Mouse (Mus musculus) heart, adult 2 months (tissue): ENCODE measurements around the gene Tamm41.

Experiments used
- CTCF ChIP-seq: fragments of 200-600 bp; IDR thresholded peaks from 2 replicates; pipeline ENCODE4 v1.8.1; 2022; ENCODE audit warnings: antibody characterized with exemption, mild to moderate bottlenecking, moderate library complexity
- EP300 ChIP-seq: fragments of 200-500 bp; IDR thresholded peaks from 2 replicates; pipeline ENCODE4 v1.6.1; 2011; ENCODE audit warnings: low read depth, low read length, control low read depth; ENCODE audit not compliant: insufficient read depth
- POLR2A ChIP-seq: fragments of 200-500 bp; IDR thresholded peaks from 2 replicates; pipeline ENCODE4 v1.6.1; 2011; ENCODE audit warnings: mild to moderate bottlenecking, low read depth, low read length, control low read depth; ENCODE audit not compliant: insufficient read depth

DNA sequence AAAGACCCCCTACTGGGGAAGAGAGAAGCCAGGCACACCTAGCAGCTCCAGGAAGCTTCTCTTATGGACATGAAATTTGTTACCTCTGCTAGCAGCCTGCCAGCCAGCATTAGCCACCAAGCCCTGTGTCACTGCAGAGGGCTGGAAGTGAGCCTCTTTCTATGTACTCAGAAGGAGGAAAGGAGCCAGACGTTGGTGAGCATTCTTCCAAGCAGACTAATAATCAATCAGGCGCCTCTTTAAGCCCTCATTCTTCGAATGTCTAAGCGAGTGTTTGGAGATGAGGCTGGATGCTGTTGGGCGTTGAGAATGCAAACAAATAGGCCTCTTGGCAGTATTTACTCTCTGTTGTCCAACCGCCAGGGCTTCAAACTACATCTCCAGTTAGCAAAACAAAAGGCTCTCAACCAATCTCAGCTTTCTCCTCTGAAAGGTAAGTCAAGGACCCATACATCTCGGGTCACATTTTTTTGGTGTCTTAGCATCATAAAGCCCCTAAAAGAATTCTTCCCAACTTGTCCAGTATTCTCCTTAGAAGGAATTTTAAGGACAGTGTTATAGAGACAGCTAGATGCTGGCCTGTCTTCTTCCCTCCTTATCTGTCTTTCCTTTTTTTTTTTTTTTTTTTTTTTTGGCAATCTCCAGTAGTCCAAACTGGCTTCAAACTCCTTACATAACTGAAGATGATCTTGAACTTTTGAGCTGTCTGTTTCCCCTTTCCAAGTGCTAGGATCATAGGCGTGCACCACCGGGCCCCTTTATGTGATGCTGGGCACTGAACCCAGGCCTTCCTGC, 39.3 kb upstream of the Tamm41 start:
- TF ChIP-seq CTCF (no peak), POLR2A (no peak), EP300 (no peak)
